Mouse (Mus musculus): ENCODE data around the gene Opcml. TPM values are rescaled to one million over a fixed set of nuclear protein-coding genes. Genes with fewer than 3 reads are reported as not detected.

The Opcml gene
- polyA plus RNA-seq, 1 experiment, result not detected

- TF ChIP-seq CTCF (IDR thresholded peaks at IDR 0.05; ENCODE audit: low read depth, low read length) (no peak), POLR2A (IDR thresholded peaks at IDR 0.05; ENCODE audit: borderline replicate concordance, low read depth, low read length) (no peak)
- no peak overlapping the region for H3K27ac ChIP-seq (ENCODE audit: insufficient read depth, low read depth, low read length)
- no peak overlapping the region for H3K4me3 ChIP-seq (ENCODE audit: insufficient read depth, low read length)
- no peaks in the 10 kb centered on the region for H3K4me1 ChIP-seq (ENCODE audit: control insufficient read depth, insufficient read depth, low read length)
These were observed 1065.3 kb downstream of the Opcml start for GRCm38 (mm10) chr9:28855826-28856225.

GRCm38 (mm10) chr9:28861983-28862382 lies 1071.4 kb downstream of the Opcml start:
- TF ChIP-seq POLR2A (IDR thresholded peaks at IDR 0.05; ENCODE audit: borderline replicate concordance, low read depth, low read length), result no peak
- TF ChIP-seq CTCF (IDR thresholded peaks at IDR 0.05; ENCODE audit: low read depth, low read length), result no peak
- H3K4me3 ChIP-seq (ENCODE audit: insufficient read depth, low read length), result no peak overlapping the region
- H3K4me1 ChIP-seq (ENCODE audit: control insufficient read depth, insufficient read depth, low read length), result no peaks in the 10 kb centered on the region
- no peak overlapping the region for H3K27ac ChIP-seq (ENCODE audit: insufficient read depth, low read depth, low read length)

- Histone ChIP-seq H3K4me1 (ENCODE audit: control insufficient read depth, insufficient read depth, low read length) (no peaks in the 10 kb centered on the region), H3K4me3 (ENCODE audit: insufficient read depth, low read length) (no peak overlapping the region), H3K27ac (ENCODE audit: insufficient read depth, low read depth, low read length) (no peak overlapping the region)
- no peak for TF ChIP-seq CTCF (IDR thresholded peaks at IDR 0.05; ENCODE audit: low read depth, low read length)
- no peak for TF ChIP-seq POLR2A (IDR thresholded peaks at IDR 0.05; ENCODE audit: borderline replicate concordance, low read depth, low read length)
These were observed 1076.7 kb downstream of the Opcml start for GRCm38 (mm10) chr9:28867256-28867655.

GRCm38 (mm10) chr9:28870478-28870877 lies 1079.9 kb downstream of the Opcml start:
- no peak for TF ChIP-seq CTCF (IDR thresholded peaks at IDR 0.05; ENCODE audit: low read depth, low read length)
- TF ChIP-seq POLR2A (IDR thresholded peaks at IDR 0.05; ENCODE audit: borderline replicate concordance, low read depth, low read length), result no peak
- Histone ChIP-seq H3K27ac (ENCODE audit: insufficient read depth, low read depth, low read length) (no peak overlapping the region), H3K4me3 (ENCODE audit: insufficient read depth, low read length) (no peak overlapping the region), H3K4me1 (ENCODE audit: control insufficient read depth, insufficient read depth, low read length) (no peaks in the 10 kb centered on the region)

GRCm38 (mm10) chr9:28882566-28882965 lies 1092.0 kb downstream of the Opcml start:
- Histone ChIP-seq H3K4me1 (ENCODE audit: control insufficient read depth, insufficient read depth, low read length) (no peaks in the 10 kb centered on the region), H3K4me3 (ENCODE audit: insufficient read depth, low read length) (no peak overlapping the region), H3K27ac (ENCODE audit: insufficient read depth, low read depth, low read length) (no peak overlapping the region)
- TF ChIP-seq POLR2A (IDR thresholded peaks at IDR 0.05; ENCODE audit: borderline replicate concordance, low read depth, low read length) (no peak), CTCF (IDR thresholded peaks at IDR 0.05; ENCODE audit: low read depth, low read length) (no peak)

- TF ChIP-seq POLR2A (IDR thresholded peaks at IDR 0.05; ENCODE audit: borderline replicate concordance, low read depth, low read length), result no peak
- no peak for TF ChIP-seq CTCF (IDR thresholded peaks at IDR 0.05; ENCODE audit: low read depth, low read length)
- Histone ChIP-seq H3K27ac (ENCODE audit: insufficient read depth, low read depth, low read length) (no peak overlapping the region), H3K4me1 (ENCODE audit: control insufficient read depth, insufficient read depth, low read length) (no peaks in the 10 kb centered on the region), H3K4me3 (ENCODE audit: insufficient read depth, low read length) (no peak overlapping the region)
These were observed 1101.0 kb downstream of the Opcml start for GRCm38 (mm10) chr9:28891611-28892010.

- Histone ChIP-seq H3K4me3 (ENCODE audit: insufficient read depth, low read length) (no peak overlapping the region), H3K27ac (ENCODE audit: insufficient read depth, low read depth, low read length) (no peak overlapping the region), H3K4me1 (ENCODE audit: control insufficient read depth, insufficient read depth, low read length) (no peaks in the 10 kb centered on the region)
- TF ChIP-seq POLR2A (IDR thresholded peaks at IDR 0.05; ENCODE audit: borderline replicate concordance, low read depth, low read length) (no peak), CTCF (IDR thresholded peaks at IDR 0.05; ENCODE audit: low read depth, low read length) (no peak)
These were observed 1112.7 kb downstream of the Opcml start for GRCm38 (mm10) chr9:28903291-28903690.

- H3K27ac ChIP-seq (ENCODE audit: insufficient read depth, low read depth, low read length), result no peak overlapping the region
- TF ChIP-seq CTCF (IDR thresholded peaks at IDR 0.05; ENCODE audit: low read depth, low read length), result no peak
- TF ChIP-seq POLR2A (IDR thresholded peaks at IDR 0.05; ENCODE audit: borderline replicate concordance, low read depth, low read length), result no peak
- H3K4me3 ChIP-seq (ENCODE audit: insufficient read depth, low read length), result no peak overlapping the region
- H3K4me1 ChIP-seq (ENCODE audit: control insufficient read depth, insufficient read depth, low read length), result no peaks in the 10 kb centered on the region
These were observed 1119.2 kb downstream of the Opcml start for GRCm38 (mm10) chr9:28909738-28910137.

- TF ChIP-seq POLR2A (IDR thresholded peaks at IDR 0.05; ENCODE audit: borderline replicate concordance, low read depth, low read length) (no peak), CTCF (IDR thresholded peaks at IDR 0.05; ENCODE audit: low read depth, low read length) (no peak)
- H3K27ac ChIP-seq (ENCODE audit: insufficient read depth, low read depth, low read length), result no peak overlapping the region
- H3K4me3 ChIP-seq (ENCODE audit: insufficient read depth, low read length), result no peak overlapping the region
These were observed 1121.1 kb downstream of the Opcml start for GRCm38 (mm10) chr9:28911571-28912185.

GRCm38 (mm10) chr9:28932069-28932468 lies 1141.5 kb downstream of the Opcml start:
- Histone ChIP-seq H3K27ac (ENCODE audit: insufficient read depth, low read depth, low read length) (no peak overlapping the region), H3K4me3 (ENCODE audit: insufficient read depth, low read length) (no peak overlapping the region), H3K4me1 (ENCODE audit: control insufficient read depth, insufficient read depth, low read length) (no peaks in the 10 kb centered on the region)
- TF ChIP-seq POLR2A (IDR thresholded peaks at IDR 0.05; ENCODE audit: borderline replicate concordance, low read depth, low read length) (no peak), CTCF (IDR thresholded peaks at IDR 0.05; ENCODE audit: low read depth, low read length) (no peak)

More at GRCm38 (mm10) chr9:28911571-28912185, 1121.1 kb downstream of the Opcml start:
- no peaks in the 10 kb centered on the region for H3K4me1 ChIP-seq (ENCODE audit: control insufficient read depth, insufficient read depth, low read length)

Measured in bone marrow macrophage, adult 2 months (primary cell).